Mouse (Mus musculus) ES-Bruce4 (cell line): ENCODE measurements around the gene Zc3h7b. TPM values are rescaled to one million over a fixed set of nuclear protein-coding genes. Genes with fewer than 3 reads are reported as not detected.

Experiments used
- H3K27ac ChIP-seq: 2 replicates; pipeline ENCODE4 v1.5.1; 2012; ENCODE audit warnings: low read length, inconsistent platforms; ENCODE audit not compliant: insufficient read depth
- H3K27me3 ChIP-seq: 2 replicates; pipeline ENCODE4 v1.6.1; 2012; ENCODE audit warnings: mild to moderate bottlenecking, low read length, inconsistent platforms; ENCODE audit not compliant: control insufficient read depth, poor library complexity, insufficient read depth, severe bottlenecking
- H3K36me3 ChIP-seq: 2 replicates; pipeline ENCODE4 v1.6.1; 2012; ENCODE audit warnings: inconsistent platforms, mild to moderate bottlenecking, low read length, moderate library complexity; ENCODE audit not compliant: control insufficient read depth, poor library complexity, insufficient read depth, severe bottlenecking
- H3K4me1 ChIP-seq: one replicate; pipeline ENCODE4 v1.8.1; 2011; ENCODE audit warnings: low read length; ENCODE audit not compliant: control insufficient read depth, insufficient read depth
- H3K4me3 ChIP-seq: 2 replicates; pipeline ENCODE4 v1.5.1; 2011; ENCODE audit warnings: low read depth, mild to moderate bottlenecking, low read length
- H3K9ac ChIP-seq: 2 replicates; pipeline ENCODE4 v1.6.1; 2012; ENCODE audit warnings: low read depth, mild to moderate bottlenecking, inconsistent platforms; ENCODE audit not compliant: poor library complexity, severe bottlenecking
- H3K9me3 ChIP-seq: replicated peaks from 2 replicates; pipeline ENCODE4 v1.6.1; 2012; ENCODE audit warnings: mild to moderate bottlenecking, low read length, inconsistent platforms; ENCODE audit not compliant: control insufficient read depth, poor library complexity, insufficient read depth, severe bottlenecking
- CTCF ChIP-seq: IDR thresholded peaks from one replicate; pipeline ENCODE4 v1.8.1; 2011; ENCODE audit warnings: low read depth, low read length
- EP300 ChIP-seq: IDR thresholded peaks from 2 replicates; pipeline ENCODE4 v1.6.1; 2011; ENCODE audit warnings: low read depth, low read length; ENCODE audit not compliant: insufficient read depth
- POLR2A ChIP-seq: IDR thresholded peaks from one replicate; pipeline ENCODE4 v1.8.1; 2011; ENCODE audit warnings: low read length; ENCODE audit not compliant: insufficient read depth
- polyA plus RNA-seq: library from polyadenylated mRNA; stranded (reverse); fragments of >200 nt; gene quantifications from 2 replicates; pipeline ENCODE4 v1.2.4, GENCODE M21; 2011; ENCODE audit warnings: low read depth; ENCODE audit not compliant: missing spikeins, insufficient read depth, insufficient read length

Gene Zc3h7b
- polyA plus RNA-seq, 1 experiment, result 42.1 TPM

- Histone ChIP-seq H3K9me3 (no peaks in the 10 kb centered on the region), H3K27me3 (no peaks in the 10 kb centered on the region), H3K27ac (no peak overlapping the region), H3K9ac (peak overlapping the region; percentile 98), H3K4me1 (no peaks in the 10 kb centered on the region), H3K36me3 (no peaks in the 10 kb centered on the region), H3K4me3 (peak overlapping the region; percentile 91)
- TF ChIP-seq POLR2A, result no peak
- no peak for TF ChIP-seq EP300
- no peak for TF ChIP-seq CTCF
Observed at GRCm38 (mm10) chr15:81745601-81746114, 801 bp downstream of the Zc3h7b start.

- H3K36me3 ChIP-seq, result no peaks in the 10 kb centered on the region
- H3K4me3 ChIP-seq, result 0 out of 2 replicates have a peak overlapping the region, but pooled peaks have one; percentile 7
- TF ChIP-seq POLR2A (no peak), EP300 (no peak), CTCF (no peak)
- no peak overlapping the region for H3K27ac ChIP-seq
- no peaks in the 10 kb centered on the region for H3K4me1 ChIP-seq
- H3K9ac ChIP-seq, result no peak overlapping the region
- no peaks in the 10 kb centered on the region for H3K9me3 ChIP-seq
- no peaks in the 10 kb centered on the region for H3K27me3 ChIP-seq
Observed at GRCm38 (mm10) chr15:81749742-81750141, 4.9 kb downstream of the Zc3h7b start.

GRCm38 (mm10) chr15:81753669-81754068 is 8.8 kb downstream of the Zc3h7b start:
- H3K36me3 ChIP-seq, result no peaks in the 10 kb centered on the region
- no peak for TF ChIP-seq CTCF
- no peak for TF ChIP-seq EP300
- no peak for TF ChIP-seq POLR2A

GRCm38 (mm10) chr15:81758701-81759100 is 13.8 kb downstream of the Zc3h7b start:
- TF ChIP-seq CTCF, result no peak
- no peak for TF ChIP-seq EP300
- TF ChIP-seq POLR2A, result no peak
- Histone ChIP-seq H3K4me1 (no peaks in the 10 kb centered on the region), H3K27me3 (no peaks in the 10 kb centered on the region), H3K9ac (no peak overlapping the region), H3K9me3 (no peaks in the 10 kb centered on the region), H3K4me3 (no peak overlapping the region), H3K36me3 (no peaks in the 10 kb centered on the region), H3K27ac (no peak overlapping the region)

More at GRCm38 (mm10) chr15:81753669-81754068, 8.8 kb downstream of the Zc3h7b start:
- Histone ChIP-seq H3K4me3 (no peak overlapping the region), H3K27me3 (no peaks in the 10 kb centered on the region), H3K9ac (no peak overlapping the region), H3K27ac (no peak overlapping the region), H3K4me1 (no peaks in the 10 kb centered on the region), H3K9me3 (no peaks in the 10 kb centered on the region)

GRCm38 (mm10) chr15:81759542-81759941 is 14.7 kb downstream of the Zc3h7b start:
- Histone ChIP-seq H3K9me3 (no peaks in the 10 kb centered on the region), H3K4me3 (no peak overlapping the region), H3K4me1 (no peaks in the 10 kb centered on the region), H3K36me3 (no peaks in the 10 kb centered on the region), H3K27me3 (no peaks in the 10 kb centered on the region), H3K9ac (no peak overlapping the region), H3K27ac (no peak overlapping the region)
- TF ChIP-seq EP300 (no peak), POLR2A (no peak), CTCF (no peak)

- Histone ChIP-seq H3K9me3 (no peaks in the 10 kb centered on the region), H3K4me1 (no peaks in the 10 kb centered on the region), H3K27me3 (no peaks in the 10 kb centered on the region), H3K27ac (no peak overlapping the region), H3K4me3 (no peak overlapping the region), H3K36me3 (no peaks in the 10 kb centered on the region), H3K9ac (no peak overlapping the region)
- no peak for TF ChIP-seq CTCF
- no peak for TF ChIP-seq POLR2A
- TF ChIP-seq EP300, result no peak
Observed at GRCm38 (mm10) chr15:81760361-81761079, 15.7 kb downstream of the Zc3h7b start.
